Mouse (Mus musculus): ENCODE results near the gene Mrgpra4. TPM values are rescaled to one million over a fixed set of nuclear protein-coding genes. Genes with fewer than 3 reads are reported as not detected.

Mrgpra4 gene
- not detected in 2 replicates for polyA plus RNA-seq (2012)

DNA sequence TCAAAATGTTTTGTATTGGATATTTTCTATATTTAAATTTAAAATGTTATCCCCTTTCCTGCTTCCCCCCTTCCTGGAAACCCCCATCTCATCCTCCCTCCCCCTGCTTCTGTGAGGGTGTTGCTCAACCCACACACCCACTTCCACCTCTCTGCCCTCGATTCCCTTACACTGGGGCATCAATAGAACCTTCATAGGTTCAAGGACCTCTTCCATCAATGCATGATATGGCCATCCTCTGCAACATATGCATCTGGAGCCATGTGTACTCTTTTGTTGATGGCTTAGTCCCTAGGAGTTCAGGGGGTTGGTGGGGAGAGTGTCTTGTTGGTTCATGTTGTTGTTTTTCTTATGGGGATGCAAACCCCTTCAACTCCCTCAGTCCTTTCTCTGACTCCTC lies at the start of gene Mrgpra4:
Gene Mrgpra4, minus strand, starts transcription at position 101 of the 400 bp plus-strand sequence.
- no peak for TF ChIP-seq GATA1 (IDR thresholded peaks at IDR 0.05; ENCODE audit: low read length)

DNA sequence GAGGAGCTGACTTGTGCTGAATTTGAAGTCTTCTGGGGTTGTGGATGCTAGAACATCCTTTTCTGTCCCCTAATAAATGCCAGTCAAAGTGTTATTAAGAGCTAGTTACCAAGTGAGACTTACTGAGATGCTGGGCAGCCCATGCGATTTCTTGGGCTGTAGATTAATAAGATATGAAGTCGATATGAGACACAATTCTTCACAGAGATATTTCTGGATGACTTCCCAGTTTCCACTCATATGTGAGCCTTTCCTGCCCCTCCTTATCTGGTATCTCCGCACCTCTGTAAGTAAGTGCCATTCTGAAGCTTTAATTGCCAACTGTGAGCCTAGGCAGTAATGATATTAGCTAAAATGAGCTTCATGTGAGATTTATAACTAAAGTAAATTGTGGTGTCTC lies 45.6 kb upstream of the Mrgpra4 start, which contains the start of gene Mrgprx1:
Gene Mrgprx1, minus strand, starts transcription at position 101 of the 400 bp plus-strand sequence.
- no peak for TF ChIP-seq GATA1 (IDR thresholded peaks at IDR 0.05; ENCODE audit: low read length)

DNA sequence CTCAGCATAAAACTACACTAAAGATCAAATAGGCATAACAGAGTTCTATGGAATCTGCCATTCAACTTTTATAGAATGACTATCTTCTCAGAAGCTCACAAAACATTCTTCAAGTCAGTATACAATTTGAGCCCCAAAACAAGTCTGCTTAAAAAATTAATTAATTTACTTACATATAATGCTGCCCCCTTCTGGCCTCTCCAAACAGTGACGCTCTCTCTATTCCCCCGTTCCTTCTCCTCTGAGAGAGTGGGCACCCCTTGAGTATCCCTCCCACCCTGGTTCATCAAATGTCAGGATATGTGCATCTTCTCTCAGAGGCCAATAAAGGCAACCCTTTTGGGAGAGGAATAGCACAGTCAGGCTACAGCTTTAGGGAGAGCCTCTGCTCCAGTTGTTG lies 36.0 kb upstream of the Mrgpra4 start:
- no peak for TF ChIP-seq GATA1 (IDR thresholded peaks at IDR 0.05; ENCODE audit: low read length)

DNA sequence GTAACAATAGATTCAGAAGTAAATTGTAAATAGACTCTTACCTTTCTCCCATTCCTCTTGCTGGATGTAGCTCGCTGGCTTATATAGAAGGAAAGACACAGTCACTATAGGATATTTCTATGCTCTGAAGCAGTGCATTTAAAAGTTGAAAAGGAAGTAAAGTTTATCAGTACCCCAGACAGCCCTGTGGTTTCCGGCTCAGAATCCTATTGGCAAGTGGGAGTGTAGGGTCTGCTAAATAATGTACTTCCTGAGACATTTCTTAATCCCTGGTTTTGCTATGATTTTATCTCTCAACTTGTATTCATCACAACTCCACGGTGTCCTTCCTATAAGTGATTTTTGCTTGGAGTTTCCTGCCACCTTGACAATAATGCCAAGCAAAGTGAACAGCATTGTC lies 13.8 kb upstream of the Mrgpra4 start:
- no peak for TF ChIP-seq GATA1 (IDR thresholded peaks at IDR 0.05; ENCODE audit: low read length)

DNA sequence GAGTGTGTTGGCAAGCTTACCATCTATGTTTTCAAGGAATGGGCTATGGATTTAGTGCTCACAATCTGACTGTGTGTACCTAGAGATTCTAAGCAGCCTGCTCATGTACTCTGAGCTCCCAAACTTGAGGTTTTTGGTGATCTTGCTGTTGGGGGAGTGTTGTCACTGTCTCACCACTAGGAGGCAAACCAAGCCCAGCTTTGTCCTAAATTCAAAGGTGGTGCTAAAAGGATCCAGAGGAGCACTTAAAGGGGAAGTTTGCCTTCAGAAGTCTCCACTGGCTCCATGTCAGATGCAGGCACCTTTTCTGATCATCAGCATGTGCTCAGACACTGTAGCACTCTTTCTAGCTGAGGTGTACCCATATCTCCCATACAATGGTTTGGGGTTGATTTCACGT lies 4.9 kb upstream of the Mrgpra4 start:
- TF ChIP-seq GATA1 (IDR thresholded peaks at IDR 0.05; ENCODE audit: low read length) = no peak

Other genes with a start within 250 kb of the Mrgpra4 start
- gene Mrgprx1, start 45.5 kb upstream of the Mrgpra4 start, polyA plus RNA-seq (2012) = not detected in 2 replicates
- not detected in 2 replicates for gene Mrgprb5, start 186.9 kb upstream of the Mrgpra4 start, polyA plus RNA-seq (2012)
- gene Mrgprb4, start 217.2 kb upstream of the Mrgpra4 start, polyA plus RNA-seq (2012) = not detected in 2 replicates